Mouse (Mus musculus) E14TG2a.4 (cell line): ENCODE measurements around the gene Scnn1b.

ENCODE experiments used
- CTCF ChIP-seq: conservative IDR thresholded peaks from 2 replicates; pipeline ENCODE4 v1.5.1; 2014; ENCODE audit warnings: low read length
- NANOG ChIP-seq: IDR thresholded peaks from 2 replicates; pipeline ENCODE4 v1.6.1; 2014; ENCODE audit warnings: borderline replicate concordance, low read length, mixed read lengths

DNA sequence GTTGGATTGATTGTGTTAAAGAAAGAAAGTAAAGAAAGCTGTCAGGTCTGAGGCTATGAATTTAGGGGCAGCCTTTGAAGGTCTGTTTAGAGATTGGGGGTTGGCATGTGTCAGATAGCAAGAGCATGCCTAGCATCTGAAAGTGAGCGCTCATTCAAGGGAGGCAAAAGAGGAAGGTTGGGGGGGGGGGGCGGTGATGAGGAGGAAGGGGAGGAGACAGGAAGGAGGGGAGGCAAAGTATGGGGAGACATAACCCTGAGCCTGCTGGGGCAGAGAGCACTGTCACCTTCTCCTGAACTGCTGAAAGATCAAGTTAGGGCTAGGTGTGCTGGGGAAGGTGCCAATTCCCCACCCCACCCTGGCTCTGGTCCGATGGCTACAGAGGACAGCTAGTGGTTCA is 6.8 kb downstream of the Scnn1b start:
- TF ChIP-seq CTCF (no peak), NANOG (no peak)
